Mouse (Mus musculus) cerebellum, adult 2 months (tissue): ENCODE measurements around the gene Bpi.

ENCODE experiments used
- CTCF ChIP-seq: fragments of 200-500 bp; IDR thresholded peaks from 2 replicates; pipeline ENCODE4 v1.5.1; 2011; ENCODE audit warnings: low read depth, mild to moderate bottlenecking, control low read depth, low read length, moderate library complexity, borderline replicate concordance; ENCODE audit not compliant: insufficient read depth
- POLR2A ChIP-seq: fragments of 200-500 bp; IDR thresholded peaks from 2 replicates; pipeline ENCODE4 v1.6.1; 2011; ENCODE audit warnings: low read length, control low read depth, borderline replicate concordance; ENCODE audit not compliant: insufficient read depth

GRCm38 (mm10) chr2:158229503-158229892, 28.4 kb upstream of the Bpi start:
- TF ChIP-seq CTCF (no peak), POLR2A (no peak)
